Mouse (Mus musculus) cortical plate, adult 2 months (tissue): ENCODE results near the gene Kctd11. TPM values are rescaled to one million over a fixed set of nuclear protein-coding genes. Genes with fewer than 3 reads are reported as not detected.
A peak's percentile ranks its signal among the peaks of the same experiment; 100 is the strongest.

Experiments used
- H3K27ac ChIP-seq: fragments of 200-500 bp; 2 replicates; pipeline ENCODE4 v1.5.1; 2012; ENCODE audit warnings: low read length, control low read depth, inconsistent platforms; ENCODE audit not compliant: insufficient read depth
- H3K4me1 ChIP-seq: fragments of 200-500 bp; 2 replicates; pipeline ENCODE4 v1.6.1; 2011; ENCODE audit warnings: low read length; ENCODE audit not compliant: control insufficient read depth, insufficient read depth
- H3K4me3 ChIP-seq: fragments of 200-500 bp; 2 replicates; pipeline ENCODE4 v1.5.1; 2011; ENCODE audit warnings: mild to moderate bottlenecking, low read length, control low read depth; ENCODE audit not compliant: insufficient read depth
- CTCF ChIP-seq: fragments of 200-500 bp; IDR thresholded peaks from 2 replicates; pipeline ENCODE4 v1.5.1; 2011; ENCODE audit warnings: mild to moderate bottlenecking, control low read depth, low read length; ENCODE audit not compliant: insufficient read depth; ENCODE audit errors: extremely low read depth
- POLR2A ChIP-seq: fragments of 200-500 bp; IDR thresholded peaks from 2 replicates; pipeline ENCODE4 v1.6.1; 2011; ENCODE audit warnings: mild to moderate bottlenecking, low read length, control low read depth; ENCODE audit not compliant: insufficient read depth; ENCODE audit errors: extremely low read depth
- polyA plus RNA-seq: library from polyadenylated mRNA; depleted of rRNA; stranded (reverse); fragments of >200 nt; gene quantifications from 2 replicates; pipeline ENCODE4 v1.2.3, GENCODE M21; 2012

The Kctd11 gene
- polyA plus RNA-seq, 1 experiment: 1.7 TPM

DNA sequence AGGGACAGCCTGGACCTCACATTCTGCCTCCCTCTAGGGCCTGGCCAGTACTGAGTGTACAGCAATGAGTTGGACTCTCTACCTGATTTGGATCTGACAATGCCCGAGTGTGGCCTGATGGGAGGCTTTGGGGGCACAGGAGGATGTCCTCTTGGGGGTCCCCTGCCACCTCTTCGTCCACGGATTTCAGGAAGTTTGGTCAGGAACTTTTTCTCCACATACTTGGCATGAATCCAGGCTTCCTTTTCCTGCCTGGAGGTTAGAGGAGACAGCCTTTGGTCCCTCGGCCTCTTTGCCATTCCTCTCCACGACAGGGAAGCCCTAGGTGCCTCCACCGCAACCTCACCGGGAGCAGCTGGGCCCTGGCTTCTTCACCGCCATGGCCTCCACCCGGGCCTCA is 3.0 kb upstream of the Kctd11 start:
- Histone ChIP-seq H3K4me3 (no peak overlapping the region), H3K27ac (no peak overlapping the region), H3K4me1 (no peaks in the 10 kb centered on the region)
- no peak for TF ChIP-seq POLR2A
- no peak for TF ChIP-seq CTCF

DNA sequence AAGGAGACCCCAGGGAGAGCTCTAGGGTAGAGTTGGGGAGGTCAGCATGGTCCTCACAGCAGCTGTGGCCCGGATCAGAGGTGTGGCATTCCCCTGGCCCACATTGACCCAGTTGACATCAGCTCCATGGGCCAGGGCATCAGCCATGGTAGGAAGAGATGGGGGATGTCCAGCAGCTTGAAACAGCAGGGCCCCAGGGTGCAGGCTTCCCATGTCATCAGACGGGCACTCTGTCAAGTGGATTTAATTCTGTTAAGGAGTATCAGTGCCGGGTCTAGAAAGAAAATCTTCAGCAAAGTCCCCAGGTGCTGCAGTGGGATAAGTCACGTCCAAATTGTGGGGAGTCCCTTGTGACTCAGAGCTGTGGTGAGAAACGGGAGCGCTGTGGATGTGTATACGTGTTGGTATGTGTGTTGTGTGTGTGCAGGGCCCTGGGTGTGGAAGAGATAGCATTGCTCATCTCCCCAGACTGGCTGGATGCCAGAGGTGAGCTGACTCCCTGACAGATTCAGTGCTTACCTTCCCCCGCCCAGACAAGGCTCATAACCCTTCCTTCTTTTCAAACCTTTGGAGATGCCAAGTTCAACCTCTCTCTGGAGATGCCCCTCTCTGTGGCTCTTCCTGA is 2.4 kb upstream of the Kctd11 start:
- Histone ChIP-seq H3K27ac (no peak overlapping the region), H3K4me3 (no peak overlapping the region), H3K4me1 (no peaks in the 10 kb centered on the region)
- no peak for TF ChIP-seq CTCF
- no peak for TF ChIP-seq POLR2A

DNA sequence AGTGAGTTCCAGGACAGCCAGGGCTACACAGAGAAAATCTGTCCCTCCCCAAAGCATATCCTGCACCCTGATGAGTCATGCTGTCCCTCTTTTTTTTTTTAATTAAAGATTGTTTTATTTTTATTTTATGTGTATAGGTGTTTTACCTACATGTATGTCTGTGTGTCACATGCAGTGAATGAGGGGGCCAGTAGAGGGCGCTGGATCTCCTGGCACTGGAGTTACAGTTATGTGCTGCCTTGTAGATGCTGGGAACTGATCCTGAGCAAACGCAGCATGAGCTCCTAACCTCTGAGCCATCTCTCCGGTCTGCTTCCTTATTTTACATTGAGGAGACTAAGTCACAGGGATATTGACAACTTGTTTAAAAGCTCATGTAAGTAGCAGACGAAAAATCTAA is 1.9 kb upstream of the Kctd11 start:
- TF ChIP-seq CTCF (0 out of 2 replicates have a peak, but pooled peaks have one; percentile 6), POLR2A (no peak)
- Histone ChIP-seq H3K27ac (no peak overlapping the region), H3K4me1 (no peaks in the 10 kb centered on the region), H3K4me3 (no peak overlapping the region)

DNA sequence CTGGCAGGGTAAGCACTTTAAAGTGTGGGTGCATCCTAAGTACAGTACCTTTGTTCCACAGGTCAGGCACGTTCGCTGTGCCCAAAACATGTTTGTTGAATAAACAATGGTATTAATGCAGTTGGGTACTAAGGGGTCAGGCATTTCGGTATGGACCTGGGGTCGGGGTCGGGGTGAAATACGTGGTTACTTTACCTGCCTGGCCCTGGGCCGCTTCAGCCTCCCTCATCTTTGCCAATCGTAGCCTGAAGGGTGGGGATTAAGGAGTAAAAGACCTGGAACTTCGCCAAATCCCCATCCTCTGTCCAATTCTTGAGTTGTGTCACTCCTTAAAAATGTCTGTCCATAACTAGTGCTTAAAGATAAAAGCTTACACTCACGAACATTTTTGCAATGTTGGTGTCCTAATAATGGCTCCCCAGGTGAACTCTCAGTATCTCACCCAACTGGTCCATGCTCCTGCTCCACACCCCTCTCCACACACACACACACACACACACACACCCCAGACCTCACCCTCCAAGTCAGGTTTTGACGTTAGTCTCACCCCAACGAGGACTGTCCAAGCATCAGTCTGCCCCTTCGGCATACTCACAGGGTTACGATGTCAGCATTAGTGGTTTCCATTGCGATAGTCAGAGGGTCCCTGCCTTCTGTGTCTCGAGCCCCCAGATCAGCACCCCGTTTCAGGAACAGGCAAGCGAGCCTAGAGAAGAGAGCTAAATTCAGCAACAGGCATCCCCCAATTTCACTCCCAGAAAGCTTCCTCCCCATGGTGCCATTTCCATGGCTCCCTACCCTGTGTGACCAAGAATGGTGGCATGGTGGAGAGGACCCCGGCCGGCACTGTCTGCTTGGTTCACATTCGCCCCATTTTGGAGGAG is 823 bp upstream of the Kctd11 start:
- H3K4me3 ChIP-seq: no peak overlapping the region
- TF ChIP-seq CTCF: no peak
- no peak for TF ChIP-seq POLR2A
- no peaks in the 10 kb centered on the region for H3K4me1 ChIP-seq
- H3K27ac ChIP-seq: no peak overlapping the region

DNA sequence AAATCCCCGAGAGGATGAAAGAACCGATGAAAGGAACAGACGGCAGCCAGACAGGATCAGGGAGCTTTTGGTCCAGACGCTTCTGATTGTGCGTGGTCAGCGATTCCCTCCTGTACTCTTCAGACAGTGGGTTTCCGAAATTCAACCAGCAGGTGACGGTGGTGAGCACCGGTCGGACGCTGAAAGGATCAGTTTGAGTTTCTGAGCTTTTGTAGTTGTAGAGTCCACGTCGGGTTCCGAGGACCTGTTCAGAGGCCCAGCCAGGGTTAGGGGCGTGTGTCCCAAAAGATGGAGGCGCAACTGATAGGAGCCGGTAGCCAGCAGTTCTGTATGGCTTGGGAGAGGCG is 727 bp downstream of the Kctd11 start:
- TF ChIP-seq POLR2A (no peak), CTCF (peak; percentile 57)
- Histone ChIP-seq H3K4me1 (no peaks in the 10 kb centered on the region), H3K27ac (peak overlapping the region; percentile 51; the same call in 1 of the 2 replicates), H3K4me3 (peak overlapping the region; percentile 33)

DNA sequence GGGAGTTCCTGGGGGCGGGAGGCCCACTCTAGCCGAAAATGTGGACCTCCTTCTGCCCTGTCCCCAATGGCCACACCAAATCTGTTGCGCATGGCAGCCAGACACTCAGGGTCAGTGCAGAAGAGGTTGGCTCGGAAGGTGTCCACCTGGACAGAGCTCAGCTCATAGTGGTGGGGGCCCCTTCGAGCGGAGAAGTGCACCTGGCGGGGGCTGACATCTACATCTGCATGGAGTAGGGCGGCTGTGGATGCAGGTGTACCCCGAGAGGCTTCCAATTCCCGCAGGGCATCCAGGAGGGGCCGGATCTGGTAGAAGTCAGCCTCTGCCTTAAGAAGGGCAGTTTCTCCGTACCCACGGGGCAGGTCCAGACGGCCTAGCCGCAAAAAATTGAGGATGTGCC is 1.5 kb downstream of the Kctd11 start:
- TF ChIP-seq POLR2A (no peak), CTCF (no peak)
- H3K4me1 ChIP-seq: no peaks in the 10 kb centered on the region
- no peak overlapping the region for H3K4me3 ChIP-seq
- H3K27ac ChIP-seq: no peak overlapping the region

DNA sequence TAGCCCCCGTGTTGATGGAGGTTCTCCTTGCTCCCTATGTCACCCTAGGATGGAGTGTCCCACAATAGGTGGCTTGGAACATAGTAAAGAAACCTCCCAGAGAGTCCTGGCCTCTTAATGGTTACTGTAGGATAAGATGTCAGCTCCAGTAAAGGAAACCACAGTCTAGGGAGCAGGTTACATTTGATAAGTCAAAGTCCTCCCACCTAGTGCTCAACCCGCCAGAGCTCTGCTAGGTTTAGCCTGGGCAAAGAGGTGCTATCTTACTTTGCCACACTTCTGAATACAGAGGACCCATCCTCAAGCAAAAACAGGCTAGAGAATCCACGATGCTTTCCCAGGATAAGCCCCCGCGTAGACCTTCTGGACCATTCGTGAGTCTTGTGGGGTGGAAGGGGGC is 2.3 kb downstream of the Kctd11 start:
- no peak overlapping the region for H3K4me3 ChIP-seq
- no peak for TF ChIP-seq CTCF
- TF ChIP-seq POLR2A: no peak
- H3K27ac ChIP-seq: no peak overlapping the region
- H3K4me1 ChIP-seq: no peaks in the 10 kb centered on the region

DNA sequence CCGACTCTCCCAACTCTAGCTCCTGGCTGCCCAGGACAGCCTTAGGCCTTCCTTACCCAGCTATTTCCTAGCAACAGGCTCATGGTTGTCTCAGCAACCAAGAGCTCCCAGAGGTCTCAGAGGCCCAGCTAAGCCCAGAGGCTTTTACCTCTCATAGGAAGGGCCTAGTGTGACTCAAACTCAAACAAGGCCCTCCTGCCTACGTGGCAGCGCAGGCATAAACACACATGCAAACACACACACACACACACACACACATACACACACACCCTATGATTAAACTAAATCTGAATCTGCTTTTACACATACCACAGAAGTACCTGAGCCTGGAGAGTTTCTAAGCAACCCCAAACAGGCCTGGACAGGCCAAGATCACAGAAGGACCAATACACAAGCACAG is 2.8 kb downstream of the Kctd11 start:
- no peak overlapping the region for H3K4me3 ChIP-seq
- H3K4me1 ChIP-seq: no peaks in the 10 kb centered on the region
- TF ChIP-seq CTCF (no peak), POLR2A (no peak)
- no peak overlapping the region for H3K27ac ChIP-seq

DNA sequence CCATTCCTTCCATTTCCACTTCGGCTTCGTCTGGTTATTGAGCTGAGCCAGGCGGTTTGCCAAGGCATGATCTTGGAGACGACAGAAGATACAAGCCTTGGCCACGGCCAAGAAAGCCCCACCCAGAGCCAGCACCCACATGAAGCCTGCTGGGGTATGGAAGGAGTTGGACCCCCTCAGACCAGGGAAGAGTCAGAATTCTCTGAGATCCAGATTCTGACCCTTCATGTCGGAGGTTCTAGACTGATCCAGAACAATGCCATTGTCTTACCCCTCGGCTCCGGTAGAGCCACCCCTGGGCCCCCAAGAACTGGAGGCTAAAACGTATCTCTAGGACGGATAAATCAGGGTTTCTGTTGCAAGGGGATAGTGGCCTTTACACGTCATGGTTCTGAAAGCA is 3.3 kb downstream of the Kctd11 start, which contains the start of gene Tmem95:
TSS of gene Tmem95 (minus strand) at position 141 of the 400 bp plus-strand sequence.
- no peak for TF ChIP-seq CTCF
- no peak for TF ChIP-seq POLR2A
- no peak within 1 kb of the TSS for H3K4me3 ChIP-seq

DNA sequence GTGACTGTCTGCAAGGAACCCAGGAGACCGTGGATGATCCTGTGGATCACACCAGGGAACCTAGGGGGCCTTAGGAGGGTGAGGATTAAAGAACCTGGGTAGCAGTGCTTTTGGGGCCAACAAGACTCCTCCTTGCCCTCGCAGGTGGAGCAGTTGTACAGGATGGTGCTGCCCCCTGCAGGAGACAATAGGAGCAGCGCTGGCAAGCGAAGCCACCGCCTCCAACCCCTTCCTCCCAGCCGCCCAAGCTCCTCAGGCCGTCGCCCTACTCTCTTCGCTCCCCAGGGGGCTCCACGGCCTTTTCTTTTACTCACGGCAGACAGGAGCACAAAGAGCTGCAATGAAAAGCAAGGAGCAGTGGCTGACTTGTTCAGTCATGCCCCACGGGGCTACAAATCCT is 4.3 kb downstream of the Kctd11 start:
- TF ChIP-seq CTCF (peak; percentile 71), POLR2A (no peak)
- no peak overlapping the region for H3K4me3 ChIP-seq
- H3K27ac ChIP-seq: no peak overlapping the region
- H3K4me1 ChIP-seq: no peaks in the 10 kb centered on the region

More for the DNA sequence above, 3.3 kb downstream of the Kctd11 start, which contains the start of gene Tmem95:
- Histone ChIP-seq H3K27ac (no peak within 1 kb of the TSS), H3K4me1 (no peaks in the 10 kb centered on the region)
